Mouse (Mus musculus): Measurements from ENCODE around the gene Ak2.
A peak's percentile ranks its signal among the peaks of the same experiment; 100 is the strongest.

Ak2 gene

DNA sequence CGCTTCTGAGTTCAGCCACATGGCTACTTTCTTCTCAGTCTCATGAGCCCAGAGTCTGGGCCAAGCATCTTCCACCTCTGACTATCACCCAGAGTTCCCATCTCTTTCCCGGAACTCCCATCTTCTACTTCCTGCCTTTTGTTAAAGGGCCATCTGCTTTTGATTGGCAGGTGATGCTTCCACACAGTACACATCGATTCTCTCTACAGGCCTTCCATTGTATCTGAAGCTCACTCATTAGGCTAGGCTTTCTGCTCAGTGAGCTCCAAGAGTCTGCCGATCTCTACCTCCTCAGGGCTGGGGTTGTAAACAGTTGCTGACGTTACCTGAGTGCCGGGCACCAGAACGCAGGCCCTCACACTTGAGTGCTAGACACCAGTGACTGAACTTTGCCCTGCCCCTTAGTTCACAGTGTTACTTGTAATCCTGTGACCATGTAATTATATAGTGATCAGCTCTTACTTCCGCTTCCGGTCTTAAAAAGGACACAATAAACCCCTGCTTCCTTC, at the start of gene Ak2:
Ak2 (plus strand) TSS at position 459 of the 509 bp plus-strand sequence.
- DNase-seq (ENCODE audit: low spot score), result no peak

DNA sequence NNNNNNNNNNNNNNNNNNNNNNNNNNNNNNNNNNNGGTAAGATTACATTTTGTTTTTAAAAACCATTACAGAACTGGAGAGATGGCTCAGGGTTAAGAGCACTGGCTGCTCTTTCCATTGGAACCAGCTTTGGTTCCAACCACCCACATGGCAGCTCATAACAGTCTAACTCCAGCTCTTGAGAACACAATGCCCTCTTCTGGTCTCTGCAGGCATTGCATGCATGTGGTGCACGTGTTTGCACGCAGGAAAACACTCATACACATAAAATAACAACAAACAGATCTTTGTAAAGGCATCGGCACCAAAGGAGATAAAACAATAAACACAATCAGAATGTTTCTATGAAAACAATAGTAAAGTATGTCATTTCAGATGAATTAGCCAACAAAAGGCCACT, 49.4 kb upstream of the Ak2 start:
- DNase-seq (ENCODE audit: low spot score), result peak; percentile 31

DNA sequence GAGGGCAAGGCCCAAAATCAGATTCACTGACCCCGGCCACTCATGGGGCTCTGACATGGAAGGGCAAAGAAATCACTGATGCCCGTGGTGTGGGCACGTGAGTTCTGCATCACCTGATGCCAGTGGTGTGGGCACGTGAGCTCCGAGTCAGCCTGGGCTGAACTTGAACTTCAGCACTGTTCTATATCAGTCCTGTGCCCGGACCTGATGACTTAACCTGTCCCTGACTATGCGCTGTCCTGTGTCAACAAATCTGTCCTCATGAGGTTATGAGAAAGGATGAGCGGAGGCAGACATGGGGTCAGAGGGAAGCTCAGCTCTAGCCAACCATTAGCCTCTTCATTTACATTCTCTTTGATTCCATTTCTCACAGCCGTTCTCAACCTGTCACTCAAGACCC, 45.0 kb upstream of the Ak2 start:
- no peak for DNase-seq (ENCODE audit: low spot score)

DNA sequence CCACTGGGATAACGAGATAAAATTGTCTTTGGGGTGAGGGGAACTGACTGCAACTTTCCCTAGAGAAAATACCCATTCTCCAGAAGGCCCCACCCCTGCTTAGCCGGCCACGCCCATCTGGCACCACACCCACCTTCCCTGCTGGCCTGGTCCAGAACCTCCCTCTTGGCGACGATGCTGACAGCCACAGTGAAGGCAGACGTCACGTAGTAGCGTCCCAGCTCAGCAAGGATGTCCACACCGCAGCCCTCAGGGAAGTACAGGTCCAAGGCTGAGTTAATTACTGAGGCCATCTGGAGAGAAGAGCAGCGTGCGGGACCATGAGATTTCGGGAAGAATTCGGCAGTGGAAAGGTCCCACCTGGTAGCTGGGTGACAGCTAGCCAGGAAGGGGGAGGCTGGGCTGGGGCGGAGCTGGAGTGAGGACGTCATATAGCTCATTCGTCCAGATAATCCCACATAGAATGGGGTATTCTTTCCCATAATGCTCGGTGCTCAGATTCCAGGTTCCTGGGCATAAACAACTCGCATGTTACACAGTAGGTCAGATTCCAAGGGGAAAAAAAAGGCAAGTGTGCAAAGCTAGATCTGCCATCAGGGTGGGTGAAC, 44.3 kb upstream of the Ak2 start:
- DNase-seq (ENCODE audit: low spot score), result no peak

DNA sequence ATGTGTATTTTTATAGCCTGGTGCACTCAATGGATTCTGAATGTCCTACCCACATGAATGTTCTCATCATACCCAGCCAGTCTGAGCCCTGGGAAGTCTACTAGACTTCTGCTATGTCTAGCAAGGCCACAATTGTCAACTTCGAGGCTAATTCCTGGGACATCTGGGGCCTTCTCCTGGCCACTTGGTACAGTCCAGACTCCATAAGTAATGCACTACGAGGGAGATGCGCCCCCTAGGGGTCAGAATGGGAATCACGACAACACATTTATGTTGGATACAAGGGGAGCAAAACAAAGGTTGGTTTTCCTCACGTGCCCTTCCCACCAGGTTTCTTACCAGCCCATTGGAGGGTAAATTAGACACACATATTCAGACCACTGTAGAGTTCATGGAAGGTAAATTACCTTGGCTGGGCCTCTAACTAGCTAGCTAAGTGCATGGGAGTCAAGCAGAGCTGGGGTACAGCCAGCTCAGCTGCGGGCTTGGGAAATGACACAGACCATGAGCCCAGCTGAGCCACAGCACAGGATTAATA, 43.6 kb upstream of the Ak2 start:
- peak; percentile 84 for DNase-seq (ENCODE audit: low spot score)

DNA sequence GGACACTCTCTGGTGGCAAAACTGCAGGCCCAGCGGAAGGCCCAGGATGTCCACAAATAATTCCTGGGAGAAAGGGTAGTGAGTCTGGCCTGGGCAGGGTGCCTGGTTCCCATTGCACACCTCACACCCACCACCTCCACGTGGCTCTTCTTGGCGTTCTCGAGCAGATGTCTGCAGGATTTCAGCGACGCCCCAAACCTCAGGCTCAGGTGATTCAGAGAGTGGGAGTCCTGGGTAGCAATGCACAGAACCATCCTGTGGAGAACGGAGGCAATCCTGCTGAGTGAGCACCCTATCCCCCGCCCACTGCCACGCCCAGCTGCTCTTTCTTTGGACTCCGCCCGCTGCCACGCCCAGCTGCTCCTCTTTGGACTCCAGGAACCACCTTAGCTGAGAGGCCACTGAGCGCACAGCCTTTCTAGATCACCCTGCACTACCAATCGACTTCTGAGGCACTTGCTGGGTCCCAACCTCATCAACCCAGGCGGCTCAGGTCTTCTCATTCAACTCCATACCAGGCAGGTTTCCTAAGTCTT, 42.2 kb upstream of the Ak2 start:
- no peak for DNase-seq (ENCODE audit: low spot score)

DNA sequence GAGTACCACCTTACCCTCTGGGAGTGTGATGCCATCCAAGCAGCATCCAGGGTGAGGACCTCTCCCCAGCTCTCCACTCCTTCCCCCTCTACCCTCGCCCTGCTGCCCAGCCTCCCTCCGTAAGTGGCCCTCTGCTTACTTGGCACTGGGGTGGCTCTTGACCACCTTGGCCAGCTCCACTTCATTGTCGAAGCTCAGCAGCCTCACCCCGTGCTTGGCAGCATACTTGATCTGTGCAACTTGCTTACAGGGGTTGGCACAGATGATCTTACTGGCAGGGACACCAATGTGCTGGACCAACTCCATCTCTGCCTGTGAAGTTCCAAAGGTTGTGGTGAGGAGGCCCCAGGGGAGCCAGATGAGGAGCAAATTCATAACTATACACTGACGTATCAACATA, 41.3 kb upstream of the Ak2 start:
- no peak for DNase-seq (ENCODE audit: low spot score)

DNA sequence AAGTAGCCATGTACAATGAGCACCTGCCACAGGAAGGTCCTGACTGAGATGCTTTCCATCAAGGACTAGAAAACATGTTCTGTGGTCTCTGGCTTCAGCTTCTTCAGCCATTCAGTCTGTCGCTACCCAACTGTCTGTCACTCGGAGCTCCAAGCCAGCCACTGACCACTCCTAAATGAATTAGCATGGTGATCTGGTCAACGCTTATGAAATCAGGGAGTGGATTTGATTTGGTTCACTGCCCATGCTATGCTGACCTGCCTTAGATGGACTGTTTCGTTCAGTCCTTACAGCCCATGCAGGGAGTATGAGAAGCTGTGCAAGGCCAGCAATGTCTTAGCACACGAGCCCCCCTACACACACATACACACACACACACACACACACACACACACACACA, 37.9 kb upstream of the Ak2 start:
- DNase-seq (ENCODE audit: low spot score), result no peak

DNA sequence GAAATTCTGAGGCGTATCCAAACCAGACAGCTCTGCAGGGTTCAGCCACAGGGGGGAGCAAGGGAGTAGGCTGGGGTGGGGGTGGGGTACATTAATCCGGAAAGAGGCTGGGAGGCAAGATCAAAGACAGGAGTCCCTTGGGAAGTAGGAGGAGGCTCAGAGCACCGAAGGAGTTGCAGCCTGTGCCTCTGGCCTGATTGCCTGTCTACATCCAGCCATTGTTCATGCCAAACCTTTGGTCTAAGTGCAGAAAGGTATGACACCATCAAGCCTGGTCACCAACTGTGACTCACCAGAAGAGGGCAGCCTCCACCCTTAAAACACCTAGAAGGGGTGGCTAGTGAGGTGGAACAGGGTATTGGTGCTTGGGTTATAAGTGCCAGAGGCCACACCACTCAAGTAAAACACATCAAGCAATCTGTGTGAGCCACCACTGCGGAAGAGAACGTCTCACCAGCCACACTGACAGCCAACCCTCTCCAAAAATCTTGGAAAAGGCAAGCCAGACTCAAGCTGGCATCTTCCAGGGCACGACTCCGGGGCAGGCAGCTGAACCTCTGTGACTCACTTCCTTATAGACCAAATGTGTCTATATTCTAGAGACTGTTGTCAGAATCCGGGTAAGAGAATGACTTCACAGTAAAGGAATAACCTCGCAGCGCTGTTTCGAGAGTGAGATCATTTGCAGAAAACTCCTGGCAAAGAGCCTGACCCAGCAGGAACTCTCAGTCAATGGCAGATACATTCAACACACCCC, 34.4 kb upstream of the Ak2 start:
- peak; percentile 73 for DNase-seq (ENCODE audit: low spot score)

DNA sequence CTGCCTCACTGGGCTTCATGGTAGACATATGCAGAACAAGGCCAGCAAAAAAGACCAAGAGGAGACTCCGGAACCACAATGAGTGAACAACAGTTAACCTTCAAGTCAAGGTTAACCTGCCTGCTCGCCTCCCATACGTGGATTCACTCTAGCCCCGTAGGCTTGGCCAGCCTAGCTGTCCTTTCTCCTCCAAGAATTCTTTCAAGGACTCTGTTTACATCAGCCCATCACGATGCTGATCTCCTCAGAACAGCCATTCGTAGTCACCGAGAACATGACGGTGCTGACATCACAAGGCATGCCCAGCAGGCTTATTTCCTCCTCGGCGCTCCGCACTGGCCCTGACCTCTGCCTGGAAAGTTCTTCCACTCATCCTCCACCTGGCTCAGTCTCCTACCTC, 33.6 kb upstream of the Ak2 start:
- no peak for DNase-seq (ENCODE audit: low spot score)

DNA sequence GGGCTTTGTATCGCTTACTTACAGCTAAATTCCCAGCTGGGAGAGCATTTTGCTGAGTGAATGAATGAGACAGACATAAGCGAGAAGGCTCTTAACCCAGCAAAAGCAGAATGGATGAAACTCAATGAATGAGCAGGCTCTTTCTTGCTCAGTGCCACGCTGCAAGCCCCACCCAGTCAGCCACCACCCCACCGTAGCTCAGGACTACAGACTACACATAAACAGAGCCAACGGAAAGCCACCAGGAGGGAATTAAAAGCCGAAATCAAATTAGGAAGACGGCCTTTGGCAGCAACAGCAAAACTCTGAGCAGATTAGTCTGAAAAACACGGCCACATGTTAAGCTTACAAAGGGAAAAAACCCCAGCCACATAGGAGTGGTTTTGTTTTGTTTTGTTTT, 32.9 kb upstream of the Ak2 start:
- DNase-seq (ENCODE audit: low spot score), result no peak

DNA sequence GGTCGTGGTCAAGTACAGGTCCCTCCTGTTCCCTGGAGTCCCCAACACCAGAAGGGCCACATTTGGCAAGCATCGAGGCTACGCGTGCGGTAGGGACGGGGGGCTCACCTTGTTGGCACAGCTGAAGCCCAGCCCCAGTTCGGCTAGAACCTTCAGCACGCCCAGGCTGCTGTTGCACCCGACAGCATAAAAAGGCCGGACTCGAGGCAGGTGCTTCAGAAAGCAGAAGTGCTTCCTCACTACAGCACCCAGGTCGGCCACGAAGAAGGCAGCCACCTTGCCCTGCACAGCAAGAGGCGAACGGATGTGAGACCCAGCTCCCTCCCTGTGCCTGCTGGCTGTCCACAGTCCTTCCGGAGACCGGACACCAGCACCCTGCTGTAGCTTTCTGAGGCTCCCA, 32.1 kb upstream of the Ak2 start:
- DNase-seq (ENCODE audit: low spot score), result no peak

DNA sequence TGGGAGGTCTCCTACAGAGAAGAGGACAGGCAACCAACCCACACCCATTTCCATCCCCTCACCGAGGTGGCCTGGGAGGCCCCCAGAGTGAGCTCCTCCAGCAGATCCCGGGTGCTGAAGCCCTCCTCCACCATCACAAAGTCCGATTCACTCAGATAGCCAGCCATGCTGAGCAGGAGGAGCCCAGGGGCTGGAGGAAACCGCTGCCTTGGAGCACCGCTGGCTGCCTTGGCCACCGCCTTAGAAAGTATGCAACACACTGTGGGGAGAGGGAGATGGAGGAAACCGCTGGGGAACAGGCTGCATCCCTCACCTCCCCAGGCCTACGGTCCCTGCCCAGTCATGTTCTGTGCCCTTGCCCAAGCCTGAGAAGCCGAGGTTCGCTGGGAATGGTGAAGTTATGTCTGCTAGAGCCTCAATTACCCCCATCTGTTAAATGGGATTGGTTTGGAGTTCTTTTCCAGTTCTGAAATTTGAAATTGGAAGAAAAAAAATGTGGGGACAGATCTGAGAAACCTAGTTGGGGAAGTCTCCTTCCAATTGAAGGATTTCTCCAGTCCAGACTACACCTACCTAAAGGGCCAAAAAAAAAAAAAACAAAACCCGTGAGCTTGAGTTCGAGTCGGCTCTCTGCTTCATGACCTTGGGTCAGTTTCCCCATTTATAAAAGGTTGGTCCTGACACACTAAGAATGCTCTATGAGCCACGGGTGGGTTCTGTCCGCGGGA, 30.3 kb upstream of the Ak2 start:
- DNase-seq (ENCODE audit: low spot score), result peak; percentile 23

DNA sequence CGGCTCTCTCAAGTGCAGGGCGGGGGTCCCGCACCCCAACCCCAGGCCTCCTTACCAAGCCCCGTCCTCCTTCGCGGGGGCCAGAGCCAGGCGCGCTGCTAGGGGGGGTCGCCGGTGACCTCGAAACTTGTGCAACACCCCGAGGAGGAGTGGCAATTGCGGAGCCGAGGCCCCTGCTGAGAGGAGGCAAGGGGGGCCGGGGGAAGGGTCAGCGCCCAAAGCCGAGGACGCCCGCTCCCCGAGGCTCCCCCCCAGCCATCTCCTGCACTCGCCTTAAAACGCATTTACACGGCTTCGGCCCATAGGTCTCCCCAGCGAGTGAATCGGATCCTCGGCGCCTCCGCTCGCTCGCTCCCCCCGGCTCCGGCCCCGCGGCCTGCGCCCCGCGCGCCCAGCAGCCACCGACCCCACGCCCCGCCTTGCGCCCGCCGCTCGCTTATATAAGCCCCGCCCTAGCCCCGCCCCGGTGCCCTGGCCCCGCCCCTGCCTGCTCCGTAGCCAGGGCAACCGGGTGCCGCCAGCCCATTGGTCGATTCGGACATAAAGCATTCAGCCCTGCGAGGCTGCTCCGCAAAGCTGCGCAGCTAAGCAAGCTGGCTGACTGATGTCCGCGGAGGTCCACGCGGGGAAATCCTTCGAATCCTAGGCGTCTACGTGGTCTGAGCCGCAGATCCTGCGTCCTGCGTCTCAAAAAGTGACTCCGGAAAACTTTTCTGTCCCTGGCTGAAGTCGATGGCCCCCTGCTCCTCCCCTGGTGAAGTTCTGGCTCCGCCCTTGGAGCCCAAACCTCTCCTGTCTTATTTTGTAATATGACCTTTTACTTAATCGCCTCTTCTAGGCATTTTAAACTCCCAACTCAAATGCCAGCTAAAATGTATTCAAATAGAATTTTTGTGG, 29.5 kb upstream of the Ak2 start, which contains the start of gene Azin2:
Azin2 (minus strand) TSS at position 414 of the 897 bp plus-strand sequence.
- peak; percentile 94 for DNase-seq (ENCODE audit: low spot score)

DNA sequence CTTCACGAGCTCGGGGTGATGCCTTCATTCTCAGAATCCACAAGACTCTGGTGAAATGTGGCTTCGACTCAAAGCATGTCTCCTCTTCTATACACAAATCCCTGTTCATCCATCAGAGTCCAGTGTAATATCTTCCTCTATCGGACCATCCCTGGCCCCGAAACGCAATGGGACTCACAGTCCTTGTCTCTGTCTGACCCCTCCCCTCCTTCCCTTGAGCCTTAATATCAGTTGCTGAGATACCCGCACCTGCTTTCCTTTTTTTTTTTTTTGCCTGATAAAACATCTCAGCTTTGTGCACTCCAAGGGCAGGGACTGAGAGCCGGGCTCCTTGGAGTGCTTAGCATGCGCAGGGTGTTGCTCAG, 28.9 kb upstream of the Ak2 start:
- DNase-seq (ENCODE audit: low spot score), result no peak

DNA sequence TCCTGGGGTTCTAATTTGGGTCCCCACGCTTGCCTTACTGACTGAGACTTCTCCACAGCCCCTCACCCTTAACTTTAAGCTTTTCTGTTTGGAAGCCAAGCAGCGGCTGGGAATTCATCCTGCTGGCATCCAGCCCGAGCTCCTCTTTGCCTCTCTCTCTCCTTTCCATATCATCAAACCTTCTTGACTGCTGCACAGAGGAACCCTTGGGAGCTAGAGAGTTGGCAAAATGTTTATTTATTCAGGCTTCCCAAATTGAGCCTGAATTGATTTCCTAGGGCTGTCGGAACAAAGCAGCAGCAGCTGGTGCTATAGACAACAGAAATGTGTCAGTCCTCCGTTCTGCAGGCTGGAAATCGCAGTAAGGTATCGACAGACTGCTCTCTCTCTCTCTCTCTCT, 25.0 kb upstream of the Ak2 start:
- DNase-seq (ENCODE audit: low spot score), result no peak

DNA sequence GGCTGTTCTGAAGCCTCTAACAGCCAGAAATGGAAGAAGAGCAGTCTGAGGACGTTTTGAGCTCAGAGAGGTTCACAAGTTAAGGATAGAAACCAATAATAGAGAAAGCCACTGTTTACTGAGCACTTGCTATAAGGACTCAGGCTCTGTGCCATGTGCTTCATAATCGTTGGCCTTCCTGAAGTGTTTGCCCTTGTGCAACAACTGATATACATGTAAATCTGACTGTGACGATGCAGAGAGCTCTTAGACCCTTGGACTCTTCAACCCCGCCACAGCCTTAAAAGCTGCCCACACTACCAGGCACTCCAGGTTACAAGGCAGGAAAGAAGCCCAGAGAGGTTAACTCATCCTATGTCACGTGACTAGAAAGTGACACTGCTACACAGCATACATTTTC, 22.7 kb upstream of the Ak2 start:
- no peak for DNase-seq (ENCODE audit: low spot score)

DNA sequence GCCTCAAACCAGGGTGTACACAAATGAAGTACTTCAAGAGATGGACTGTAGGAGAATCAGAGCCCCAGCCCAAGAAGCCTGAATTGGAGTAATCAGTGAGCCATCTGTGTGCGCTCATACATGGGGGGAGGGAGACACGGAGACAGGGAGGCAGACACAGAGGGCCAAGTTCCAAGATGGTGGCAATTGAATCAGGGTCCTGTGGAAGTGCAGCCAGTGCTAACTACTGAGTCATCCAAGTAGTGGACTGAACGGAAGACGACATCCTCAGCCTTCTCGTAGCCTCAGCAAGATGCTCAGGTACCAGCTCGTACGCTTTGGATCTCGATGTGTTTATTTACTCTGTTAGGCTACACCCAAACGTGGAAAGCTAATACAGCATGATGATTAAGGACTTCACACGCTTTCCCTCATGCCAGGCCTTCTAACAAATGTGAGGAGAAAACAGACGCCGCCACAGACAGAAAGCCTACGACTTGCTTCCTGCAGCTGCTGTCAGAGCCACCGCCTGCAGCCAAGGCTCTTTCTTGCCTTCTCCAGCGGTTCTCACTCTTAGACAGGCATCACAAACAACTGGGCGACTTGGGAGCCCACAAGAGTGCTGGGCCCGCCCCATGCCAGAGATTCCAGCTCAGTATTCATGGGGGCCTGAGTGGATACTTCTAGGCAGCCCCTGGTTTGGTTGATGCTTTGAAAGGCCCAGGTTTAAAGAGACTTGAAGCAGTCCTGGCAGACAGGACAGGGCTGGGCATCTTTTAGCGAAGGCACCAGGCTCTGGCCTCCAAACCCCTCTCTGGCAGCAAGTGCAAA, 21.9 kb upstream of the Ak2 start:
- DNase-seq (ENCODE audit: low spot score), result no peak

DNA sequence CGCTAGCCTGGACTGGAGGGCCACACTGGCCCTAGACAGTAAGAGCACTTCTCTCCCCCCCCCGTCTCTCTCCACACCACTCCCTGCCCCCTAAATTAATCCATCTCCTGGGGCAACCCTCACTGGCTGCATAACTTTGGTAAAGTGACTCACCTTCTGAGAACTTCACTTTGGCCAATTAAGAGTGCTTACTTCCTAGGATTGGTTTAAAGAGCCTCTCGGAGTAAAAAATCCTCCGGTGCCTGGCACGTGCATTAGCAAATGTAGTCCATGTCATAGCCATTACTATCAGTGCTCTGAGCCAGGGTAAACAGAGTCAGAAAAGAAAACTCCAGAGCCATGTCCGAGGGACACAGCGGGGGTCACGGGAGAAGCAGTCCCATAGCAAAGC, 21.3 kb upstream of the Ak2 start:
- DNase-seq (ENCODE audit: low spot score), result no peak

DNA sequence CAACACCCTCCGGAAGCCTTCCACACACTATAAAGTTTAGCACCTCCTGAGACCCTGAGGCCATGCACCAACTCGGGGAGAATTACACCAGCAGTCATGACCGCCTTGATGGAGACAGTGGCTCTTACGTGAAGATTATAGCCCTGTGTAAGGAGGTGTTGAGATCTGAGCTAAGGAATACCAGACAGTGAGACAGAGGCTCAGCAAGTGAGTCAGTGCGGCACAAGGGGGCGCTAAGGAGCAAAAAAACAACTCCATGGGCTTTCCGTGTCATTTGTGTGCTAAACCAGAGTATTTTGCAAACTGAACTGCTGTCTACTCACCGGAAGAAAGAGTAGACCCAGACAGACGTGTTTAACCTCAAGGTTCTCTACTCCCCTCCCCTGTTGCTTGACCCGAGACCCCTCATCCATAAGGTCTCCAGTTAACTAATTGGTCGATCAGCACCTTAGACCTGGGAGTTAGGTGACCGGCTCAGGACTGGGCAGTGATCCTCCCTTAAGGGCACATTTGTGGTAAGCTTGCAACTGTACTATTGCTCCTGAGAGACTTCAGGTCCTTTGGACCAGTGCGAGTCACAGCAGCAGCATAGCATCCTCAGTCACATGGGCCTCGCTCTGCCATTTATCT, 20.6 kb upstream of the Ak2 start:
- DNase-seq (ENCODE audit: low spot score), result peak; percentile 86

All from embryo, embryonic 10.5 days (tissue).